21 mouse cellular contexts compared by ENCODE assay signal in genomic region chr2:69518307-69518706, GRCm38 (mm10).
DNase-seq lines count a peak whose midpoint lies in the region; ATAC-seq lines count a peak whose summit lies in the region.
"Had no signal": no experiment of that assay in that cellular context is flagged by ENCODE, and none has a peak within 500 bp of the region (broad histone marks: within the 10 kb centered on the region; RNA-seq: fewer than 3 reads in every experiment).

No protein-coding gene starts in this region.

- ATAC-seq in common myeloid progenitor, adult 5-6 weeks (replicated peaks; ENCODE audit: low read depth, poor library complexity, severe bottlenecking), result peak; percentile 54; the same call in 1 of the 2 replicates
- peak; percentile 65 for ATAC-seq in megakaryocyte progenitor cell, adult 5-6 weeks (replicated peaks; ENCODE audit: poor library complexity)
- ATAC-seq: CD4-positive, CD25-positive, alpha-beta regulatory T cell, adult 4 months; forebrain, embryonic 13.5 days; forebrain, embryonic 16.5 days; intestine, postnatal 0 days; Patski had no signal

- DNase-seq in heart, adult 11 months, result peak; percentile 66
- no peak for DNase-seq in heart, postnatal 4 days
- no peak for DNase-seq in frontal cortex, adult 2 months (ENCODE audit: extremely low spot score in 1 of 2, low spot score in 1 of 2)
- no peak for DNase-seq in cerebellum, adult 8-10 months
- DNase-seq: adrenal gland, postnatal 10 days; adrenal gland, postnatal 36 days; cerebellum, adult 11 months; cerebellum, adult 2 months; cerebellum, postnatal 10 days; cerebellum, postnatal 36 days; gastrocnemius, adult 2 months; gastrocnemius, postnatal 14 days; heart, adult 2 months; heart, postnatal 14 days had no signal
